Mouse (Mus musculus): ENCODE data around the gene Styx. TPM values are rescaled to one million over a fixed set of nuclear protein-coding genes. Genes with fewer than 3 reads are reported as not detected.
"Not testable (repeated sequence)": the region's sequence is repeated elsewhere in the genome, so short reads cannot be mapped to it uniquely, and the experiment has no call there.

Gene Styx
- total RNA-seq, 1 experiment from 2014 or later = 36.2 TPM

- no peak for ATAC-seq (replicated peaks; ENCODE audit: insufficient number of reproducible peaks, low FRiP score, low TSS enrichment, poor library complexity, severe bottlenecking)
Measured at GRCm38 (mm10) chr14:45459877-45460276, 109.0 kb downstream of the Styx start.

GRCm38 (mm10) chr14:45460491-45460890 is 109.6 kb downstream of the Styx start:
- ATAC-seq (replicated peaks; ENCODE audit: insufficient number of reproducible peaks, low FRiP score, low TSS enrichment, poor library complexity, severe bottlenecking) = no peak

- ATAC-seq (replicated peaks; ENCODE audit: insufficient number of reproducible peaks, low FRiP score, low TSS enrichment, poor library complexity, severe bottlenecking) = no peak
Measured at GRCm38 (mm10) chr14:45461945-45462344, 111.1 kb downstream of the Styx start.

GRCm38 (mm10) chr14:45462374-45462773 is 111.5 kb downstream of the Styx start:
- no peak for ATAC-seq (replicated peaks; ENCODE audit: insufficient number of reproducible peaks, low FRiP score, low TSS enrichment, poor library complexity, severe bottlenecking)

- no peak for ATAC-seq (replicated peaks; ENCODE audit: insufficient number of reproducible peaks, low FRiP score, low TSS enrichment, poor library complexity, severe bottlenecking)
Measured at GRCm38 (mm10) chr14:45462875-45463475, 112.1 kb downstream of the Styx start.

- no peak for ATAC-seq (replicated peaks; ENCODE audit: insufficient number of reproducible peaks, low FRiP score, low TSS enrichment, poor library complexity, severe bottlenecking)
Measured at GRCm38 (mm10) chr14:45463599-45463998, 112.7 kb downstream of the Styx start.

- ATAC-seq (replicated peaks; ENCODE audit: insufficient number of reproducible peaks, low FRiP score, low TSS enrichment, poor library complexity, severe bottlenecking) = no peak
Measured at GRCm38 (mm10) chr14:45464036-45465035, 113.4 kb downstream of the Styx start.

GRCm38 (mm10) chr14:45466371-45466770 is 115.5 kb downstream of the Styx start:
- ATAC-seq (replicated peaks; ENCODE audit: insufficient number of reproducible peaks, low FRiP score, low TSS enrichment, poor library complexity, severe bottlenecking) = not testable (repeated sequence)

- ATAC-seq (replicated peaks; ENCODE audit: insufficient number of reproducible peaks, low FRiP score, low TSS enrichment, poor library complexity, severe bottlenecking) = no peak
Measured at GRCm38 (mm10) chr14:45469446-45469845, 118.6 kb downstream of the Styx start.

Other genes with a start within 250 kb of the Styx start
- gene Gpr137c, start 131.4 kb upstream of the Styx start, total RNA-seq (2017) = 2.3 to 3.9 TPM (median 3.0 TPM) in 3 replicates
- 18.7 to 25.9 TPM (median 24.8 TPM) in 3 replicates for gene Txndc16, start 130.8 kb upstream of the Styx start, total RNA-seq (2017)
- gene Ero1l, start 32.3 kb upstream of the Styx start, total RNA-seq (2017) = 23.6 to 39.2 TPM (median 28.2 TPM) in 3 replicates
- gene Psmc6, start 21.3 kb upstream of the Styx start, total RNA-seq (2017) = 158 to 185 TPM (median 171 TPM) in 3 replicates
- 29.9 to 73.9 TPM (median 51.6 TPM) in 3 replicates for gene Gnpnat1, start 53.8 kb downstream of the Styx start, total RNA-seq (2017)
- not detected in 3 replicates for gene Fermt2, start 179.0 kb downstream of the Styx start, total RNA-seq (2017)

Data from monocyte, adult 5-6 weeks (primary cell).